Mouse (Mus musculus): ENCODE measurements around the gene Neu4.
A peak's percentile ranks its signal among the peaks of the same experiment; 100 is the strongest.
"Not testable (repeated sequence)": the region's sequence is repeated elsewhere in the genome, so short reads cannot be mapped to it uniquely, and the experiment has no call there.

The Neu4 gene

DNA sequence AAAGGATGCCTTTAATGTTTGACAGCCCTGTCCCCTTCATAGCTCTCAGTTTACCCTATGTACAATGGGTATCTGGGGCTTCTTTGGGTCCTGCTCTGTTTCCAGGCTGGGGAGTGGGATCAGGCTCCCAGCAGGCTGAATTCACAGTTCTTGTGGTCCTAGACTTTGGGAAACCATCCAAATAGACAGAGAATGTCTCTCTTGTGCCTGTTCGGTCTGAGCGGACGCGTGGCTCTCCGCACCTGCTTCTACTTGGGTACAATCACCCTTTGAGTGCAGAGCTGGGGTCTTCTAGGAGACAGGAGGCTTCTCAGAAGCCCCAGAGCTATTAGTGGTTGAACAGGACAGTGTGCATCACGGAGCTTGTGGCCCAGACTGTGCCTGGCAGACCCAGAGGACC lies at the start of gene Neu4:
Gene Neu4 (plus strand): TSS at position 301 of the 400 bp plus-strand sequence.
- no peak for DNase-seq

DNA sequence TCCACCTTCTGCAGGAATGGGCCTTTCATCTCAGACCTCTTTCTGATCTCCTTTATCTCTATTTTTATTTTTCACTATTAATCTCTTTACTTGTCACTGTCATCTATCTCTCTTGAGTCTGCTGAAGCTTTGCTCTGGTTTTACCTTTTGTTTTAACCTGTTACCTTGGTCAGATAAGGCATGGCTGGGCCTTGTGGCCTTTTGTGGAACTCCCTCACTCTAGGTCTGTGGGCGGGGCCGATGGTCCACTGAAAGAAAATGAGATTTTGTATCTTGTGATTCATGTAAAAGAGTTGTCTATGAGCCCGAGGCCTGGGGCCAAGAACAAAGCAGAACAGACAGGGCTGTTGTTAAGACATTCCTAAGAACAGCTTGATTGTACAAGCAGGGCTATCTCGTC lies 49.5 kb upstream of the Neu4 start:
- not testable (repeated sequence) for DNase-seq

DNA sequence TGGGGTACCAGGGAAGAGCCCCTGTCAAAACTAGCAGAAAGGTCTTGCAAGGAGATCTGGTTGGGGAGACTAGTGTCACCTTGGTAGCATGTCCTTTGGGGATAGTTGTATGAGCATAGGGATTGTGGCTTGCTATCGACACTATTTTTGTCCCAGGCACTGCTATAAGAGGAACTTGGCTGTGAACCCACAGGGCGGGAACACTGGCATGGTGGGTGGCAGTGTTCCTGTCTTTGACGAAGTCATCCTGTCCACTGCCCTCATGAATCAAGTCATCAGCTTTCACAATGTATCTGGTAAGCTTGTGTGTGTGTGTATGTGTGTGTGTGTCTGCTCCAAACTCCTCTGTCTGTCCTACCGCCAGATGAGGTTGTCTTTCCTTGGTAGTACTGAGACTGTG lies 44.5 kb upstream of the Neu4 start:
- not testable (repeated sequence) for DNase-seq

DNA sequence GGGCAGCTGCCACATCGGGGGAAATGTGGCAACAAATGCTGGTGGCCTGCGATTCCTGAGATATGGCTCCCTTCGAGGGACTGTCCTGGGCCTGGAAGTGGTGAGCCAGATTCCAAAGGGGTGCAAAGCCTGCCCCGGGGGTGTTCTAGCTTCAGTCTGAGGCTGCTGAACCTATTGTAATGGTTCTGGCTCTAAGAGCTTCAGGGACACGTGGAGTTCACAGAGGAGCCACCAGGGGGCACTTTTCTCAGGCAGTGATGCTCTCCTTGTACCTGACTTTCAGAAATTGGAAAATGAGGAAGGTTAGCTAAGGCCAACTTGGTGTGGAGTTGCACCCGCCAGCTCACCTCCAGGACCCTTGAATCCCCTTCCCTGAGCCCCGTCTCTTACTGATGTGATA lies 42.0 kb upstream of the Neu4 start:
- not testable (repeated sequence) for DNase-seq

DNA sequence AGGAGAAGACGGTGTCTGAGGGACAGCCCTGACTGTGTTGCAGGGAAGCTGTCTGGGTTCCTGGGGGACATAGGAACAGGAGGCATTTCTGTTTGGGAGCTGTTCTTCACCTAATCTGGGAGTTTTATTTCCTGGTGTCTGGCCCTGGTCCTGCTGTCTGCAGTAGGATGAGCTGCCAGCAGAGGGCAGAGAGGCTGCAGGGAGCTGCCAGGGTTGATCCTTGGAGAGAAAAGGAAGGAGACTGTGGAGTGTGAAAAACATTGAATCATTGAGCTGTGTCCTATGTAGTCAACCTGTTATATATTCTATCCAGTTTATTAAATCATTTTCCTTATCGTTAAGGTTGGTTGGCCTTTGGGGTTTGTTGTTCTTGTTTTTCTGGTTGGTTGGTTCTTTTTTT lies 39.3 kb upstream of the Neu4 start:
- not testable (repeated sequence) for DNase-seq

DNA sequence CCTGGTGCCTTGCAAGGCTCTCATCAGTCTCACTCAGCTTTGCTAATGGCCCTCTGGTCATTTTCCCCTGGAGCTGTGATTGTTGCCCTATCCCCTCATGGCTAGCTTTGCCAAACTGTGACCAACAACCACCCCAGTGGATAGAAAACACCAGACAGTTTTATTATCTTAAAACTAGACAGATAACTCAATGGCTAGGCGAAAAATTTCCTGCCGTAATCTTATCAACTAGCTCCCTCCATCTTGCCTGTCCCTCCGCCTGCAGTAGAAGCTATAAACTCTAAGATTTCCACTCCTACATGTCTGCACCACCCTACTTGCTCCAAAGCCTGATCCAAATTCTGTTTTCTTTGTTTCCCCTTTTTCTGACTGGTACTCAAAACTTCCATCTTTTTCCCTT lies 34.1 kb upstream of the Neu4 start:
- no peak for DNase-seq

DNA sequence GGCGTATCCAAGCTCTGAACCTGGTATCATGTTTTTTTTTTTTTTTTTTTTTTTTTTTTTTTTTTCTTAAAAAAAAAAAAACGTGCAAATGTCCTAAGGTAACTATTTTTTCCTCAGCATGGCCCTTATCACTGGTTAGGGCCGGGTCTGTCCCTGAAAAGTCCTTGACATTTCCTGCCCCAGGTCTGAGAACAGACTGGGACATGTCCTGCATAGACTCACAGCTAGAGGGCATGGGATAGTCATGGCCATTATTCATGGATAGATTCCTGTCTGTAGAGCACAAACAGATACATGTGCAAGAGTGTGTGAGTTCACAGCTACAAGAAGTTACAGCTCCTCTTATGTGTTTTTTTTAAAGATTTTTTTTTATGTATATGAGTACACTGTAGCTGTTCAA lies 31.5 kb upstream of the Neu4 start:
- DNase-seq, result no peak

DNA sequence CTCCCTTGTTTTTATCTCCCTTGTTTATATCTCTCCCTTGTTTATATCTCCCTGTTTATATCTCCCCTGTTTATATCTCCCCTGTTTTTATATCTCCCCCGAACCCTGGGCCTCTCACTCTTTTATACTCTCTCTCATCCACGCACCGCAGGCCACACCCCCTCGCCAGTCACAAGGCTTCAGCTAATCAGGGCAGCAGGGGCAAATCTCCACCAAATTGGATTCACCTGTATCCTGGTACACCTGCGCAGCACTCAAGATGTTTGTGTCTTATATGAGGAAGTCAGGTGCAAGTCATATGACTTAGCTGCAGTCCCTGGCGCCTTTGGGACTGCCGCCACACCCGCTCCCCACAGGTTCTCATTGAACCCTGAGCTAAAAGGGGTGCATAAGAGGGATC lies 30.0 kb upstream of the Neu4 start, which contains the start of gene Gal3st2c:
Gene Gal3st2c (plus strand): TSS at position 301 of the 400 bp plus-strand sequence.
- DNase-seq, result not testable (repeated sequence)

DNA sequence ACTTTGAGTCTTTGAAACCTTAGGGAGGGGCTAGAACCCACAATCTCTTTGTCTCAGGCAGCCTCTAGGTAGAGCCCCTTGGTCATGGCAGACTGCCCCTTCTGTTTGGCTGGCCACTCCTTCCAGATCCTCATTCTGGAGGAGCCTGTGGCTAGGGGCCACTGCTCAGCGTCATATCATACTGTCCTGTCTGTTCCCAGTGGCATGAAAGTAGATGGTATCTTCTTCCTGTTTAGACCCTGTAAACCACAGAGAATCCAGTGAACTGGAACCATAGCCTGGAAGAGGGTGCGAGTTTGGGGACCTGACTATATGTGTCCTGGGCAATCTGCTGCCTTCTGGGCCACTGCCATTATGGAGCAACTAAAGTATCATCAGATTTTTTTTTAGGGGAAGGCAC lies 29.2 kb upstream of the Neu4 start:
- DNase-seq, result not testable (repeated sequence)

DNA sequence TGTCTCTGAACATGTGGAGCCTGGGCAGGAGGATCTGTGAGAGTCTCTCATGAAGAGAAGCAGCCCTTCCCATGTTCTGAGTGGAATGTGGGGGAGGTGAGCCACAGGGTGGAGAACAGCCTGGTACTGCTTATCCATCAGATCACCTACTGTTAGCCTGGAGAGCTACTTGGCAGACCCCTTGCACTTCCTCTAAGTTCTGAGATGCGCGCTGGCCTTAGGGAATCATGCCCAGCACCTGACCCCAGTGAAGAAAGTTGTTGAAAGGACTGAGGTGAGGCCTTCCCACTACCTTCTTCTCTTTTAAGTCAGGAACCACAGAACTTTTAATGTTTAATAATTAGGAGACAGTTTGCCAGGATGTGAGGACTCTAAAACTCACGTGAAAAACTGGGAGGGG lies 28.8 kb upstream of the Neu4 start:
- not testable (repeated sequence) for DNase-seq

DNA sequence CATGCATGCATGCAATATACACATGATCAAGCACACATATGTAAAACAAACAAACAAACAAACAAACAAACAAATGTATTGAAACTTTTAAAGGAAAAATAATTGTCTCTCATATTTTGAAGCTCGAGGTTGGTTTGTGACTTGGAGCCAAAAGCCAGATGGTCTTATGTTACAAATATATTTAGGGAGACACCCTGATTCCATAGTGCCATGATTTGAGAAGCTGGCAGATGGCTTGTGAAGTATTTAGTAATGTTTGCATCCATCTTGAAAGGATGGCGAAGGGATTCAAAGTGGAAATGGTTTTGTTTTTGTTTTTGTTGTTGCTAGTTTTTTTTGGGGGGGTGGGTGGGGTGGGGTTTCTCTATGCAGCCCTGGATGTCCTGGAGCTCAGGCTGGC lies 19.2 kb upstream of the Neu4 start:
- DNase-seq, result no peak

DNA sequence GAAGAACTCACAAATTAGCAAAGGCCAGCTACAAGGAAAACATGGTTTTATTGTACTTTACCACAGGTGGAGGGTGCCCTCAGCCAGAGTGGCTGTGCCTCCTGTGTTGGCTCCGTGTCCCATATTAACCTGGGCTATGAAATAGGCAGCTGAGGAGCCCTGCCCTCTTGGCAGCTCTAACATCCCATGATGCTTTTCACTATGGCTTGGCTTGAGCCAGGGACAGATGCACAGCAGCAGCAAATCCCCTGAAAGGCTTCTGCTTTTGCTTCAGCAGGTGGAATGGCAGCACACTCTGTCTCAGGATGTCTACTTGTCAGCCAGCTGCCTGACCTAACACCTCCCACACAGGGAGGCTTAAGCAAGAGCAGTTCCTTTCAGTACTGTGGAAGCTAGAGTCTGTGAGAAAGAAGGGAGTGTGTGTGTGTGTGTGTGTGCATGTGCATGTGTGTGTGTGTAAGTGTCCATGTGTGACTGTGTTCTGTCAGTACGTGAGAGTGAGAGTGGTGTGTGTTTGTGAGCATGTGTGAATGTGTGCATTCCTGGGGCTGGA lies 14.2 kb upstream of the Neu4 start:
- not testable (repeated sequence) for DNase-seq

DNA sequence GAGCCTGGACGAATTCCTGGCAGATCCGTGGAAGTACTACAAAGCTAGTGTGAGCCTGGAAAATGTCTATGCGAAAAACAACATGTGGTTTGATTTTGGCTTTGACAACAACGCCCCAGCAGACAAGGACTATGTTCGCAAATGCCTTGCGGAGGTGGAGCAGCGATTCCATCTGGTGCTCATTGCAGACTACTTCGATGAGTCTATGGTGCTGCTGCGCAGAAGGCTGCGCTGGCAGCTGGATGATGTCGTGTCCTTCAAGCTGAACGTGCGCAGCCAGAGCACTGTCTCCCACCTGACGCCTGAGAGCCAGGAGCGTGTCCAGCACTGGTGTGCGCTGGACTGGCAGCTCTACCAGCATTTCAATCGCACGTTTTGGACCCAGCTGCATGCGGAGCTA lies 11.4 kb upstream of the Neu4 start:
- DNase-seq, result not testable (repeated sequence)

DNA sequence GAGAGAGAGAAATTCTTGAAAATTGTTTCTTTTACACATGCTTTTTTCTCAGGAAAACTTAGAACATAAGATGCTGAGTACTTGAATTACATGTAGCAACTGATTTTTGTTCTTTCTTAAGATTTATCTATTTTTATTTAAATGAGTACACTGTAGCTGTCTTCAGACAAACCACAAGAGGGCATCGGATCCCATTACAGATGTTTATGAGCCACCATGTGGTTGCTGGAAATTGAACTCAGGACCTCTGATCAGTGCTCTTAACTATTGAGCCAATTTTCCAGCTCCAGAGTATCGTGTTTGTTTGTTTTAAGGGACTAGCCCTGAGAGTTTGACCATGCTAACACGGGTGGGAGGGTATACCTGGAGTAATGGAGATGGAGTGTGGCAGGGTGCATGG lies 8.6 kb upstream of the Neu4 start:
- no peak for DNase-seq

DNA sequence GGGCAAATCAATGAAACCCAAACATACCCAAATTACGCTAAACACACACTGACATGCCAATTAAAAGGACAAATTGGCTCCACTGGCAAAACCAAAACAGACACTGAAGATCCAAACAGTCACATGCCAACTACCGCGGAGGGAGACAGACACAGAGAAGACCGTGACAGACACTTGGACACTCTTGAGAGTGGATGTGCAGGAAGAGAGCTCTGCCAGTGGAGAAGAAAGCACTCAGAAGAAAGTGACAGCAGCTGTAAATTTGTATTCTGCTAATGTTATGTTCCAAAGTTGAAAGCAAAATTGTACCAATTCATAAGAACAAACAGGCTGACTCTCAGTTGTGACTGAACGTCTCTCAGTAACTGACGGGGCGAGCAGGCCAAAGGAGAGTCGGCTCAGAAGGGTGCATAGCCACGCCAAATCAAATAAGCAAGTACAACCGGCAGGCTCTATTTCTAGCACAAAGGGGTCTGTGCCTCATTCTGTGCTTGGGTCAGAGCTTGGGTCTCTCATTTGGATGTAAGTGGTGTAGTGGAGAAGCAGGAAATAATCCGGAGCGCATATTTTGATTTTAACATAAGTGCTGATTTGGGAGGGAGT lies 7.4 kb downstream of the Neu4 start:
- no peak for DNase-seq

DNA sequence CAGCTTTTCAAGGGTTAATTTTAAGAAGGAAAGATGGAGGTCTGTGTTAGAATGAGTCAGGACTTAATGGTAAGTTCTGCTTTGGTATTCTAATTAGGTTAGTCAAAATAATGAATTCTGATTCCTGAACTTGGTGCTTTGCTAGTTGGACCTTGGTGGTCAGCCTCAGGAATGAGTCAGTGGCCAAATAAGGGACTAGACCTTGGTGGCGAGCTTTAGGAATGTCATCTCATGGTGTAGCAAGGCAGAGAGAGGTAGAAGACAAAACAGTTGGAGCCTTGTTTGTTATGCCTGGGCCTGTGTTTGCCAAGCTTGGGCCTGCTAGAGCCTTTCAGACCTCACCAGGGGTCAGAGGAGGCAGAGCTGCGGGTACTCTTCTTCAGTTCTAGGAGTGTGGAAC lies 8.5 kb downstream of the Neu4 start:
- DNase-seq, result no peak

DNA sequence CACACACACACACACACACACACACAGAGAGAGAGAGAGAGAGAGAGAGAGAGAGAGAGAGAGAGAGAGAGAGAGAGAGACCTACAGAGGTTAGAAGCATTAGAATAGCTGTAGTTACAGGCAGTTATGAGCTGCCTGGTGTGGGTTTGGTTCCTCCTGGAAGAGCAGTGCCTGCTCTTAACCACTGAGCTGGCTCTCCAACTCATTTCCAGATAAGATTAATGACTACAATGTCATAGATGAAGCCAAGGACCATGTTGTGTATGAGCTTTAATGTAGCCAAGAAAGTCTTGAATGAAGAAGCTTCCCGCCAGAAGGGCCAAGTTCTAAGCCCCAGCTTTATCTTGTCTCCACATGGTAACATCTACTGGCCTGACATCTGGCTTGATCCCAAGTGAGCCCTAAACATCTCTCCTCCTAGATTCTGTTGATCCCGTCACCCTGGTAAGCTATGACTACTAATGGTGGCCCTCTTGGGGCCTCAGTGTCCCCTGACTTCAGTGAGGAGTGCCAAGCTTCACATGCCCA lies 12.9 kb downstream of the Neu4 start:
- no peak for DNase-seq

DNA sequence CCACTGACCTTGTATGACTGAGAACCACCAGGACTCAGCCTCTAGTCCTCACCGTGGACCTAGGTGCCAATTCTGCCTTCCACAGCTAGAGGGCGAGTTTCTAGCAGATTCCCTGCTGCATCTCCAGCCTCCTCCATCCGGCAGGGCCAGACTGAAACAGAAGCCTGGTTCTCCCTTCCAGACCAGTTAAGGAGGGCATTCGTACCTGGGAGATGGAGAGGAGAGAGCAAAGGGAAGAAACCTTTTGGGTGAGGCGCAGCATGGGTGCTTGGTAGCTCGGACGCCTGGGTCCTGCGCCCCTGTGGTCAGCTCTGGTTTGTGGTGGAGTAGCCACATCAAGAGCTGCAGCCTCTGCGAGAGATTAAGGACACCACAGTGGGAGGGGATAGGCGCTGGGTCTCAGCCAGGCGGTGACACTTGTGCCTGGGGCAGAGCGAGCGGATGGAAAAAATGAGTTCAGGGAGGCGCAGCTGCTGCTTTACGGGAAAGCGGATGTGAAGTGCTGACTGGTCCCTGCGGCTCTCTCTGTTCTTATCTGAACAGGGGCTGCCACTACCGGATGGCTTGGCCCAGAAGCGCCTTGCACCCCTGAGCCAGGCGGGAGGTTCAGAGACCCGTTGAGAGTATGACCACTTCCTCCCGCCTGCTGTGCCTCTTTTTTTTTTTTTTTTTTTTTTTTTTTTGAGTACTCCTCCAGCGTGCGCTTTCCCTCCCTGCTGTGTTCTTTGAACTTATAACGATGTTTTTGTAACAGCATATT lies 14.9 kb downstream of the Neu4 start:
- peak; percentile 23 to 59 for DNase-seq

DNA sequence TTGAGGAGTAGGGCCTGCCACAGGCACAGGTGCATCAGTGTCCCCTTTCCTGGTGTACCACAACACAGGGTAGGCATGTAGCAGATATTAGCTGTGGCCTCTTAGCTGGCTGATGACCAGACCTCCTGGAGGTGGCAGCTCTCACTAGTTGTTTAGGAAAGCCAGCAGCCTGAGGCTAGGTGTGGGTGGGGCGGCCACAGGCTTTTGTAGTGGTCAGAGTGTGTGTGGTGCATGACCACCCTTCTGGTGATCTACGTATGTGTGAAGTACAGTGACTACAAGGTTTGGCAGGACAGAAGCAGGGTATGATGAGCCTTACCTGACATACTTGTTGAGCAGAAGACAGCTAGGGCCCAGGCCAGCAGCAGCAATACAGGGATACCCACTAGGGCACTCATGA lies 20.1 kb downstream of the Neu4 start:
- no peak for DNase-seq

DNA sequence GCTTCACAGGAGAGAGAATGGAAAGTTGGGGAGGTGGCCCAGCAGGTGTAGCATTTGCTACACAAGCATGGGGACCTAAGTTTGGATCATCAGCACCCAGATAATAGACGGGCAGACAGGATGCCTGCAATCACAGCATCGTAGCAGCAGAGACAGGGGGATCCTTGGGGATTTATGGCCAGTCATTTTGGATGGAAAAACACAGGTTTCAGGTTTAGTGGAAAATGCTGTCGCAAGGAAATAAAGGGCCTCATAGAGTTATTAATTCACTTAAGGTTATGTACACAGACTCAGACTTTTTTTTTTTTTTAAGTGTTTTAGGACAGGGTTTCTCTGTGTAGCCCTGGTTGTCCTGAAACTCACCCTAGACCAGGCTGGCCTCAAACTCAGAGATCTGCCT lies 25.3 kb downstream of the Neu4 start:
- DNase-seq, result no peak

DNA sequence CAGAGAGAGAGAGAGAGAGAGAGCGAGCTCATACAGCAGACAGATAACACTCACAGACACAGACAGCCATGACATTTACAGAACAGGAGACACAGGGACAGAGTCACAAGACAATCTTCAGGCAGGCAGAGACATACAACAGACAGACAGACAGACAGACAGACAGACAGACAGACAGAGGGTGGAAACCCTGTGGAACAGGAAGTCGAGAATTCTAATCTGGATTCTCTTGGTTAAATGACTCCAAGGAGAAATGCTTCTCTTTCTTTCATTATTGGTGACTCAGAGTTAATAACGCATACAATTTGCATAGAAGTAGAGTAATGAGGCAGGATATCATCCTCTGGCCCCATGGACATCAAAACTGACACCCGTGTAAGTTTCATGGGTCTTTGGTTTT lies 26.3 kb downstream of the Neu4 start:
- DNase-seq, result no peak

DNA sequence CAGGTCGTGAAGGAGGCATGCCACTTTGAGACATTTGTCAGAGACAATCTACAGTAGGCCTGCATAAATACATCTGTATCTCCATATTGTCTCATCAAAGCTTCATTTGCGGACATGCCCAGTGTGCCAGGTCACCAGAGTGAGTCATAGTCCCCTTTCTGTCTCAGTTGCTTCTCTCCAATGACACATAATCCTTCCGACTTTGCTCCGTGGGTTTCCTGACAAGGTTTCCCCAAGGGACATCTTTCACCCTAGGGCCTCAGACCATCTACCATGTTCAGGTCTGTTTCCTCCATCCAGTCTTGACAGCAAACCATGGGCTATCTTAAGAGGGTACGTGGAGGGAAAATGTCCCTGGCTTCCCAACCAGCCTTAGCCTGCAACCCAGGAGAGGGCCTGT lies 30.9 kb downstream of the Neu4 start:
- DNase-seq, result no peak

DNA sequence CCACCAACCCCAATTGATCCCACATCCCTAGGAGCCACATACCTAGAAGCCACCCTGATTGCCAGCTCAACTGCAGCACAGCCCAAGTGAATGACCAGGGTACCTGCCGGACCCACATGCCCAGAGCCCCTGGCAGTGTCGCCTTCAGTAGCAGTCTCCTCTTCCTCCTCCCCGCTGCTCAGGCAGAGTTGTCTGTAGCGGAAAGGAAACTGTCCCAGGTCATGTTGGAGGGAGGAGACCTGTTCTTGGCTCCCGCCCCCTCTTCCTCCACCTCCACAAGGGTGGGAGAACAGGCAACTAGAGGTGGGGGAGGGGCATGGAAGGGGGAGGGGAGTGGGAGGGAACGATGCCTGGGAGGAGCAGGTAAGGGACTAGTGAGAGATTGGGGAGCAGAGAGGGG lies 32.1 kb downstream of the Neu4 start, which contains the start of gene Pdcd1:
Gene Pdcd1 (minus strand): TSS at position 181 of the 400 bp plus-strand sequence.
- no peak for DNase-seq

All from kidney, adult 8-10 months (tissue).